Mouse (Mus musculus) small intestine, adult 2 months (tissue): ENCODE measurements around the gene Whrn.

Experiments used
- CTCF ChIP-seq: fragments of 200-500 bp; IDR thresholded peaks from 2 replicates; pipeline ENCODE4 v1.5.1; 2012; ENCODE audit warnings: low read depth, mild to moderate bottlenecking, control low read depth, inconsistent platforms, low read length, moderate library complexity, mixed read lengths; ENCODE audit not compliant: insufficient replicate concordance, insufficient read length; ENCODE audit errors: extremely low read depth
- POLR2A ChIP-seq: fragments of 200-500 bp; IDR thresholded peaks from 2 replicates; pipeline ENCODE4 v1.6.1; 2012; ENCODE audit warnings: low read depth, mild to moderate bottlenecking, control low read depth, inconsistent platforms, low read length, moderate library complexity

- TF ChIP-seq CTCF (no peak), POLR2A (no peak)
These were observed 18.7 kb upstream of the Whrn start for GRCm38 (mm10) chr4:63514454-63514984.
